Mouse (Mus musculus) cerebellum, adult 11-12 months (tissue): Measurements from ENCODE around the gene Rnase13.

ENCODE experiments used
- DNase-seq: peaks from one replicate; pipeline ENCODE4 v3.0.0; 2022

The Rnase13 gene

DNA sequence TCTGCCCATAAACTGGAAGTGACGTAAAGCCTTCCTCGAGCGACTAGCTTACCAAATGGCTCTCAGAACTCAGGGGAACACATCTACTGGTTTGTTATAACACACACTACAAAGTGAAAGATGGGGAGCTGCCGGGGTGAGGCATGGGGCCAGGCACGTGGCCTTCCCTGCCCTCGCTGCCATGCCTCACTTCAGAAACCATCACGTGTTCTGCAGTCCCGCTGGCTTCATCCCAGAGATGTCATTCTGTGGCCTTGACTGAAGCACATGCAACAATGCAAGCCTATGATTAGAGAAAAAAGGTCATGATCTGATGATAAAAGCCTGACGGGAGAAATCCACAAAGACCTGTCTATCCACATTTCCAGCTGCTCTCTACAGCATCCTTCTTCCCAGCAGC, 50.8 kb downstream of the Rnase13 start:
- no peak for DNase-seq
